Mouse (Mus musculus) frontal cortex, postnatal 10 days (tissue): ENCODE measurements at regions not wholly inside any gene's neighbourhood (a gene's known extent, or its start where the extent isn't known, plus 50 kb on each side); places are given as distances from the start of the nearest gene placed in this dataset.

Source experiments
- DNase-seq, 2 experiments: peaks; one replicate each; pipeline ENCODE4 v3.0.0; 2022; ENCODE audit warnings: low spot score in 2 of 2, mixed read lengths in 1 of 2

GRCm38 (mm10) chr6:140178425-140179193 lies 137.4 kb upstream of the Plcz1 start:
- DNase-seq, result no peak

- DNase-seq, result no peak
These were observed 131.5 kb upstream of the Plcz1 start for GRCm38 (mm10) chr6:140172716-140173115.

- no peak for DNase-seq
These were observed 128.6 kb upstream of the Plcz1 start for GRCm38 (mm10) chr6:140169836-140170235.

- DNase-seq, result no peak
These were observed 125.9 kb upstream of the Plcz1 start for GRCm38 (mm10) chr6:140167182-140167581.

GRCm38 (mm10) chr6:140162729-140163128 lies 121.5 kb upstream of the Plcz1 start:
- no peak for DNase-seq

GRCm38 (mm10) chr6:140161482-140161881 lies 120.2 kb upstream of the Plcz1 start:
- DNase-seq, result no peak

GRCm38 (mm10) chr6:140160946-140161345 lies 119.7 kb upstream of the Plcz1 start:
- DNase-seq, result no peak

GRCm38 (mm10) chr6:140158986-140159385 lies 117.7 kb upstream of the Plcz1 start:
- DNase-seq, result no peak

GRCm38 (mm10) chr6:140157375-140157774 lies 116.1 kb upstream of the Plcz1 start:
- DNase-seq, result no peak

- DNase-seq, result no peak
These were observed 111.3 kb upstream of the Plcz1 start for GRCm38 (mm10) chr6:140152418-140153176.

GRCm38 (mm10) chr6:140148628-140149245 lies 107.5 kb upstream of the Plcz1 start:
- DNase-seq, result no peak

- no peak for DNase-seq
These were observed 106.9 kb upstream of the Plcz1 start for GRCm38 (mm10) chr6:140148138-140148537.

- no peak for DNase-seq
These were observed 106.5 kb upstream of the Plcz1 start for GRCm38 (mm10) chr6:140147711-140148110.

- DNase-seq, result no peak
These were observed 92.5 kb upstream of the Plcz1 start for GRCm38 (mm10) chr6:140133734-140134133.

GRCm38 (mm10) chr6:140126645-140127044 lies 85.4 kb upstream of the Plcz1 start:
- no peak for DNase-seq

GRCm38 (mm10) chr6:140114024-140114423 lies 72.8 kb upstream of the Plcz1 start:
- no peak for DNase-seq

- DNase-seq, result no peak
These were observed 70.8 kb upstream of the Plcz1 start for GRCm38 (mm10) chr6:140112054-140112453.

- no peak for DNase-seq
These were observed 66.8 kb upstream of the Plcz1 start for GRCm38 (mm10) chr6:140108083-140108482.

GRCm38 (mm10) chr6:140107628-140108027 lies 66.4 kb upstream of the Plcz1 start:
- no peak for DNase-seq

GRCm38 (mm10) chr6:140106141-140106540 lies 64.9 kb upstream of the Plcz1 start:
- DNase-seq, result no peak

- no peak for DNase-seq
These were observed 60.8 kb upstream of the Plcz1 start for GRCm38 (mm10) chr6:140102043-140102442.

GRCm38 (mm10) chr6:140095416-140095815 lies 54.2 kb upstream of the Plcz1 start:
- no peak for DNase-seq
